Mouse (Mus musculus) layer of hippocampus, adult 18-20 months (tissue): ENCODE data around the gene Wdr74. TPM values are rescaled to one million over a fixed set of nuclear protein-coding genes. Genes with fewer than 3 reads are reported as not detected.

ENCODE experiments used
- DNase-seq, 2 experiments: peaks; one replicate each; pipeline ENCODE4 v3.0.0; 2022; ENCODE audit warnings: low spot score in 2 of 2
- long read RNA-seq: library from polyadenylated mRNA; stranded (forward); transcript quantifications from one replicate; pipeline ENCODE4 v2.0.0, GENCODE M21; 2021
- total RNA-seq, 2 experiments: library from RNA; stranded (reverse); gene quantifications; 2 replicates each; pipeline ENCODE4 v1.2.3; 2021

Gene Wdr74
- total RNA-seq, result 10 to 100 TPM; 53.0 to 55.2 TPM
- long read RNA-seq, transcript Wdr74-201 (11 exons, 1,204 nt), result major isoform, 22 of 27 reads
- long read RNA-seq, partial matches to known transcripts, result 0 of 27 reads
- long read RNA-seq, other reads (novel, unspliced or antisense), result 2 of 27 reads

GRCm38 (mm10) chr19:8735389-8736159 is at the start of gene Wdr74:
Gene Wdr74 (plus strand): TSS chr19:8735827.
- DNase-seq, result peak; percentile 86 to 96

GRCm38 (mm10) chr19:8691871-8692539 is 43.6 kb upstream of the Wdr74 start:
- no peak for DNase-seq

GRCm38 (mm10) chr19:8692740-8693139 is 42.9 kb upstream of the Wdr74 start:
- no peak for DNase-seq

GRCm38 (mm10) chr19:8695330-8695729 is 40.3 kb upstream of the Wdr74 start:
- no peak for DNase-seq

GRCm38 (mm10) chr19:8699652-8700051 is 36.0 kb upstream of the Wdr74 start:
- DNase-seq, result no peak

GRCm38 (mm10) chr19:8702458-8702857 is 33.2 kb upstream of the Wdr74 start:
- DNase-seq, result peak in 1 of 2 experiments; percentile 63

- DNase-seq, result no peak
These were observed 32.1 kb upstream of the Wdr74 start for GRCm38 (mm10) chr19:8703571-8703970.

GRCm38 (mm10) chr19:8705026-8705708 is 30.5 kb upstream of the Wdr74 start:
- DNase-seq, result no peak

- DNase-seq, result no peak
These were observed 29.4 kb upstream of the Wdr74 start for GRCm38 (mm10) chr19:8706132-8706667.

- no peak for DNase-seq
These were observed 28.7 kb upstream of the Wdr74 start for GRCm38 (mm10) chr19:8706930-8707329.

- no peak for DNase-seq
These were observed 26.7 kb upstream of the Wdr74 start for GRCm38 (mm10) chr19:8708954-8709353.

GRCm38 (mm10) chr19:8710057-8710456 is 25.6 kb upstream of the Wdr74 start:
- peak in 1 of 2 experiments; percentile 37 for DNase-seq

- no peak for DNase-seq
These were observed 24.1 kb upstream of the Wdr74 start for GRCm38 (mm10) chr19:8711506-8711905.

GRCm38 (mm10) chr19:8711949-8712869 is 23.4 kb upstream of the Wdr74 start:
- no peak for DNase-seq

GRCm38 (mm10) chr19:8712870-8713305 is 22.7 kb upstream of the Wdr74 start:
- peak in 1 of 2 experiments; percentile 58 for DNase-seq

- DNase-seq, result peak; percentile 88 to 97
These were observed 22.2 kb upstream of the Wdr74 start for GRCm38 (mm10) chr19:8713306-8713996.

GRCm38 (mm10) chr19:8713997-8714652 is 21.5 kb upstream of the Wdr74 start:
- no peak for DNase-seq

GRCm38 (mm10) chr19:8714653-8715481 is 20.8 kb upstream of the Wdr74 start:
- peak in 1 of 2 experiments; percentile 23 for DNase-seq
